Mouse (Mus musculus) liver, postnatal 0 days (tissue): ENCODE measurements around the gene Setdb1.

ENCODE experiments used
- CTCF ChIP-seq: sonication (generic); IDR thresholded peaks from 2 replicates; pipeline ENCODE4 v1.5.1; 2016; ENCODE audit warnings: antibody characterized with exemption, low read depth
- EP300 ChIP-seq: IDR thresholded peaks from 2 replicates; pipeline ENCODE4 v1.6.1; 2016; ENCODE audit warnings: antibody characterized with exemption, low read depth, mild to moderate bottlenecking

- TF ChIP-seq CTCF (peak; percentile 50), EP300 (no peak)
These were observed 74.0 kb downstream of the Setdb1 start for GRCm38 (mm10) chr3:95282865-95283588.
